Mouse (Mus musculus): ENCODE measurements around the gene Olfr132.
"Not testable (repeated sequence)": the region's sequence is repeated elsewhere in the genome, so short reads cannot be mapped to it uniquely, and the experiment has no call there.

Gene Olfr132

DNA sequence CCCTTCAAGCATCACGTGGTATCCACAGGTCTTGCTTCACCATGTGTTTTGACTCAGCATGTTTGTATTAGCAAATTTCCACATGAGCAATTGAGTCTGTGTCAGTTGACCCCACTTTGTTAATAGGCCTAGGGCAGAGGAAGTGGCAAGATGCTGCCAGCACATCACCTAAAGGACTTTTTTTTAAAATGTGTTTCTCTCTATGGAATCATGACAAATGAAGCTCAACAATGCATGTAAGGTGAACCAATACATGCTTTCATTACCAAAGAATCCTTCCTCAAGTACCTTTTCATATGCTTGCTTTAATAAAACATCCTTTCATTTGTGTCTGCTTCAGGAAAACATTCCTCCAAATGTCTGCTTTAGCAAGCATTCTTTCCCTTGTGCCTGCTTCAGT lies at the start of gene Olfr132:
Gene Olfr132 (minus strand): TSS at position 101 of the 400 bp plus-strand sequence.
- DNase-seq = no peak

DNA sequence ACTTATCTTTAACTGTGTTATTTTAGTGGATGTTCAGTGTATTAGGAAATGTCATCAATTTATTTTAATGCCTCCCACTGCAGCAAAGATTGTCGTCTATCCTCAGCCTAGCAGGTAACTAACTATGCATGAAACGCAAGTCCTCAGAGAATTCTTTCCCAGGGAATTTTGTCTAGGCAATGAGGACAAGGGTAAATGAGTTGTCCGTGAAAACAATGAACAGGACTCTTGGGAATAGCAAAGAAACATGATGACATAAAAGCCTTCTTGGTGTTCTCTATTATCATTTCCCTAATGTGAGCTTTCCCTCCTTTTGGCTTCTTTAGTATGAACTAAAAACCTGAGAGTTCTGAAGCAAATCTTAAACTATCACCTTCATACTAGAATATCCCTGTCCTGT lies 36.8 kb upstream of the Olfr132 start, which contains the start of gene Olfr134:
Gene Olfr134 (plus strand): TSS at position 301 of the 400 bp plus-strand sequence.
- no peak for DNase-seq

DNA sequence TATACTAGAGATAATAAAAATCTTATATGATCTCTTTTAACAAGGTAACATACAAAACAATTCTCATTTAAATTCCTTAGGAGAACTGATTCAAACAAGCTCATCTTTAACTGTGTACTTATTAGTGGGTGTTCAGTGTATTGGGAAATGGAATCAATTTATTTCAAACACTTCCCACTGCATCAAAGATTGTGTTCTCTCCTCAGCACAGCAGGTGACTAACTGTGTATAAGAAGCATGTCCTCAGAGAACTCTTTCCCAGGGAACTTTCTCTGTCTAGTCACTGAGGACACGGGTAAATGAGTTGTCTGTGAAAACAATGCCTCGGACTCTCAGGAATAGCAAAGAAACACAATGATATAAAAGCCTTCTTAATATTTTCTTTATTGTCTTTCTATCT lies 10.7 kb upstream of the Olfr132 start, which contains the start of gene Olfr133:
Gene Olfr133 (plus strand): TSS at position 301 of the 400 bp plus-strand sequence.
- DNase-seq = no peak

DNA sequence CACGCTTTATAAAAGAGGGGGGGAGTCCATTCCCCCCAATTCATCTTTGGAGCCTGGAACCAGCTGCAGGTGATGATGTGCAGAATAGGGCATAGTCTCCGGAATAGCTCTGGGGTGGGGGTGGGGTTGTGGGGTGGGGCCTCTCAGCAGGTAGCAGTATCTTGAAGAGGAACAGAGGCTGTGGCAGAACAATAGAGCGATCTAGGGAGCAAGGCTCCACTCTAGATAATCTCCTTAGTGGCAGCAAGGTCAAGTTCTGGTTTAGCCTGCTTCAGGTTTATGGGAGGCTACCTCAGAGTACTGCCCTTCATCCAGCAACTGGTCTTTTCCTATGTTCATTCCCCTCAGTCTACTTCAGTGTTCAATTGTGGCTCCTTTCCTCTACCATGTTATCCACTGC lies 9.0 kb downstream of the Olfr132 start:
- DNase-seq = not testable (repeated sequence)

DNA sequence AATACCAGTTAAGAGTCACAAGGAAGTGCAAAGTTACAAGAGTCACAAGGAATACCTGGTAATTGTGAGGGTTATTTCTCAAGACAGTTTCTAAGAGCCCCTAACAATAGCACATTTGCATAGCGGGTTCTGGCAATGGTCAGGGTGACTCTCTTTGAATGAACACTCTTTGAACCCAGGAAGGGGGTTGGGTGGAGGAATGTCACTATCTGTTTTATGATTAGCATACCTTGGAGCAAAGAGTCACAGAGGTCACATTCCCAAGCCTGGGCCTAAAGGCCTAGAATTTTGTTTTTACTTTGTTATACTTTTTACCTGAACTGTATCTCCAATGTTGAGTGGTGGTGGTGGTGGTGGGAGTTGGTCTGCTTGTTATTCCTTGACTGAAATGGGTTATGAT lies 10.1 kb downstream of the Olfr132 start:
- DNase-seq = not testable (repeated sequence)

DNA sequence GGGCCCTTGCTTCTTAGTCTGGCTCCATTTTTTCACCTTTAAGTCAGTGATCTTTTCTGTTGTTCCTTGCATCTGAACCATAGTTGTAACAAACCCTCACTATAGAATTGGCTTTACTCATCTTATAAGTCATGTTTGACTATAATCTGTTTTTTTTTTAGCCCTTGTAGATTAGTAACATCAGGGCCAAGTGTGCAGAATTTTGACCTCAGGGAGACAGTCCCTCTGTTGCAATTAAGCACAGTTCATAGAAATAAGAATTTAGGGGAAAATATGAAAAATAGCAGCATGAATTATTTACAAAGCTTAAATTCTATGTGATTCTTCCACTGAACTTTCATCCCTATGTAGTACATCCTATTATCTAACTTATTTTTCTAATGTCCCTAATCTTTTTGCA lies 45.7 kb downstream of the Olfr132 start, which contains the start of gene Olfr131:
Gene Olfr131 (minus strand): TSS at position 101 of the 400 bp plus-strand sequence.
- DNase-seq = no peak

DNA sequence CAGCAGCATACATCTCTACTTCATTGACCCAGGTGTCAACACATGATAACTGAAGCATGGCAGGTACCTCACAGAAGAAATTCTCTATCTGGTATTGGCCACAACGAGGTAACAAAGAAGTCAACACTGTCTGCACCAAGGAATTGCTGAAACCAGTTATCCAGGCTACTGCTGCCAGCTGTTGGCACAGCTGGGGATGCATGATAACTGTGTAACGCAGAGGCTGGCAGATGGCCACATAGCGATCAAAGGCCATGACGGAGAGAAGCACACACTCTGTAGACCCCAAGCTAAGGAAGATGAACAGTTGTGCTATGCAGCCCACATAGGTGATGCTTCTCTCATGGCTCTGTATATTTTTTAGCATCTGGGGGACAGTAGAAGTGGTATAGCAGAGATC lies 52.0 kb downstream of the Olfr132 start:
- no peak for DNase-seq
